Mouse (Mus musculus) MEL (cell line): ENCODE measurements around the gene Cchcr1. TPM values are rescaled to one million over a fixed set of nuclear protein-coding genes. Genes with fewer than 3 reads are reported as not detected.

Experiments
- DNase-seq: peaks from one replicate; pipeline ENCODE4 v3.0.0; 2011; ENCODE audit warnings: low read depth, low spot score
- H3K27ac ChIP-seq: 2 replicates; pipeline ENCODE4 v1.5.1; 2012; ENCODE audit warnings: low read depth, mild to moderate bottlenecking, control low read depth, low read length, moderate library complexity; ENCODE audit not compliant: control insufficient read depth
- H3K27me3 ChIP-seq, 2 experiments: fragments of 150-350 bp in 1 of 2; sonication (generic) in 1 of 2; 2 replicates each; pipeline ENCODE4 v1.6.1; 2012; ENCODE audit warnings: low read length in 2 of 2, mild to moderate bottlenecking in 2 of 2, improper control_type of control experiment in 1 of 2, moderate library complexity in 1 of 2; ENCODE audit not compliant: insufficient read depth in 2 of 2, control insufficient read depth in 1 of 2
- H3K36me3 ChIP-seq, 2 experiments: 2 replicates each; pipeline ENCODE4 v1.6.1; 2012 to 2014; ENCODE audit warnings: low read length in 2 of 2, improper control_type of control experiment in 1 of 2, inconsistent platforms in 1 of 2, mild to moderate bottlenecking in 1 of 2; ENCODE audit not compliant: insufficient read depth in 2 of 2, control insufficient read depth in 1 of 2
- H3K4me1 ChIP-seq, 2 experiments: fragments of 150-350 bp in 1 of 2; sonication (generic) in 1 of 2; 2 replicates each; pipeline ENCODE4 v1.6.1; 2012; ENCODE audit warnings: low read length in 2 of 2, improper control_type of control experiment in 1 of 2, mild to moderate bottlenecking in 1 of 2; ENCODE audit not compliant: insufficient read depth in 2 of 2, control insufficient read depth in 1 of 2
- H3K4me3 ChIP-seq, 2 experiments: fragments of 150-350 bp in 1 of 2; sonication (generic) in 1 of 2; 2 replicates each; pipeline ENCODE4 v1.5.1; 2012; ENCODE audit warnings: low read depth in 2 of 2, low read length in 2 of 2, mild to moderate bottlenecking in 2 of 2, moderate library complexity in 2 of 2, control low read depth in 1 of 2, improper control_type of control experiment in 1 of 2; ENCODE audit not compliant: control insufficient read depth in 1 of 2, insufficient read depth in 1 of 2
- H3K79me2 ChIP-seq: 2 replicates; pipeline ENCODE4 v1.6.1; 2012; ENCODE audit warnings: mild to moderate bottlenecking, low read length, moderate library complexity; ENCODE audit not compliant: control insufficient read depth, poor library complexity, insufficient read depth
- H3K9ac ChIP-seq: 2 replicates; pipeline ENCODE4 v1.6.1; 2012; ENCODE audit warnings: low read depth, mild to moderate bottlenecking, control low read depth, low read length, moderate library complexity; ENCODE audit not compliant: control insufficient read depth, poor library complexity, severe bottlenecking
- H3K9me3 ChIP-seq: fragments of 150-350 bp; sonication (generic); replicated peaks from 2 replicates; pipeline ENCODE4 v1.6.1; 2012; ENCODE audit warnings: mild to moderate bottlenecking, low read length, improper control_type of control experiment, moderate library complexity; ENCODE audit not compliant: insufficient read depth
- BHLHE40 ChIP-seq: IDR thresholded peaks from 2 replicates; pipeline ENCODE4 v1.6.1; 2012; ENCODE audit warnings: low read depth, mild to moderate bottlenecking, inconsistent platforms, low read length, improper control_type of control experiment, borderline replicate concordance
- CHD1 ChIP-seq: IDR thresholded peaks from 2 replicates; pipeline ENCODE4 v1.6.1; 2012; ENCODE audit warnings: low read depth, mild to moderate bottlenecking, inconsistent platforms, low read length, improper control_type of control experiment
- CTCF ChIP-seq, 3 experiments: IDR thresholded peaks in 2 of 3; conservative IDR thresholded peaks in 1 of 3; 2 replicates each; pipeline ENCODE4 v1.5.1; 2011 to 2012; ENCODE audit warnings: low read length in 3 of 3, low read depth in 2 of 3, mild to moderate bottlenecking in 2 of 3, improper control_type of control experiment in 1 of 3, inconsistent platforms in 1 of 3, mixed read lengths in 1 of 3, moderate library complexity in 1 of 3; ENCODE audit not compliant: control insufficient read depth in 1 of 3, insufficient read depth in 1 of 3, poor library complexity in 1 of 3, severe bottlenecking in 1 of 3
- EP300 ChIP-seq, 2 experiments: IDR thresholded peaks; 2 replicates each; pipeline ENCODE4 v1.6.1; 2011; ENCODE audit warnings: improper control_type of control experiment in 2 of 2, low read length in 2 of 2, low read depth in 1 of 2, mild to moderate bottlenecking in 1 of 2
- ETS1 ChIP-seq: IDR thresholded peaks from 2 replicates; pipeline ENCODE4 v1.6.1; 2012; ENCODE audit warnings: low read depth, mild to moderate bottlenecking, inconsistent platforms, low read length, improper control_type of control experiment, moderate library complexity
- GABPA ChIP-seq: IDR thresholded peaks from 2 replicates; pipeline ENCODE4 v1.6.1; 2012; ENCODE audit warnings: low read depth, mild to moderate bottlenecking, inconsistent platforms, low read length, improper control_type of control experiment, moderate library complexity
- GATA1 ChIP-seq: IDR thresholded peaks from 2 replicates; pipeline ENCODE4 v1.6.1; 2011; ENCODE audit warnings: low read depth, low read length, improper control_type of control experiment
- MAZ ChIP-seq: IDR thresholded peaks from 2 replicates; pipeline ENCODE4 v1.6.1; 2012; ENCODE audit warnings: low read depth, mild to moderate bottlenecking, inconsistent platforms, low read length, improper control_type of control experiment
- MEF2A ChIP-seq: IDR thresholded peaks from 2 replicates; pipeline ENCODE4 v1.6.1; 2014; ENCODE audit warnings: low read depth, mild to moderate bottlenecking, inconsistent platforms, low read length, improper control_type of control experiment; ENCODE audit not compliant: poor library complexity, insufficient replicate concordance, severe bottlenecking; ENCODE audit errors: extremely low read depth
- MXI1 ChIP-seq: IDR thresholded peaks from 2 replicates; pipeline ENCODE4 v1.6.1; 2011; ENCODE audit warnings: mild to moderate bottlenecking, low read depth, low read length, improper control_type of control experiment
- POLR2A ChIP-seq, 2 experiments: IDR thresholded peaks; 2 replicates each; pipeline ENCODE4 v1.6.1; 2011 to 2012; ENCODE audit warnings: low read length in 2 of 2, mild to moderate bottlenecking in 2 of 2, control low read depth in 1 of 2, improper control_type of control experiment in 1 of 2, low read depth in 1 of 2, moderate library complexity in 1 of 2; ENCODE audit not compliant: control insufficient read depth in 1 of 2, insufficient read depth in 1 of 2, poor library complexity in 1 of 2
- RCOR1 ChIP-seq: IDR thresholded peaks from 2 replicates; pipeline ENCODE4 v1.6.1; 2012; ENCODE audit warnings: low read depth, mild to moderate bottlenecking, inconsistent platforms, low read length, improper control_type of control experiment
- SIN3A ChIP-seq: IDR thresholded peaks from 2 replicates; pipeline ENCODE4 v1.6.1; 2012; ENCODE audit warnings: low read length, improper control_type of control experiment, inconsistent platforms
- SMC3 ChIP-seq: IDR thresholded peaks from 2 replicates; pipeline ENCODE4 v1.6.1; 2011; ENCODE audit warnings: low read depth, low read length, improper control_type of control experiment
- TAL1 ChIP-seq: IDR thresholded peaks from 2 replicates; pipeline ENCODE4 v1.6.1; 2012; ENCODE audit warnings: mild to moderate bottlenecking, inconsistent platforms, low read length, moderate library complexity, mixed read lengths
- ZC3H11A ChIP-seq: IDR thresholded peaks from 2 replicates; pipeline ENCODE4 v1.6.1; 2012; ENCODE audit warnings: low read depth, mild to moderate bottlenecking, inconsistent platforms, low read length, improper control_type of control experiment
- ZKSCAN1 ChIP-seq: IDR thresholded peaks from 2 replicates; pipeline ENCODE4 v1.6.1; 2012; ENCODE audit warnings: low read depth, mild to moderate bottlenecking, inconsistent platforms, low read length, improper control_type of control experiment, moderate library complexity
- ZMIZ1 ChIP-seq: IDR thresholded peaks from 2 replicates; pipeline ENCODE4 v1.6.1; 2012; ENCODE audit warnings: low read depth, mild to moderate bottlenecking, inconsistent platforms, low read length, improper control_type of control experiment, moderate library complexity
- polyA plus RNA-seq, 2 experiments: library from polyadenylated mRNA; stranded (reverse) in 1 of 2; unstranded in 1 of 2; fragments of >175 nt in 1 of 2; fragments of >200 nt in 1 of 2; gene quantifications; 2 replicates each; pipeline versions ENCODE4 v1.2.1 to v1.2.4; 2012; ENCODE audit warnings: low replicate concordance in 2 of 2, low read depth in 1 of 2; ENCODE audit not compliant: insufficient read length in 2 of 2, insufficient read depth in 1 of 2, missing spikeins in 1 of 2
- total RNA-seq: library from RNA; depleted of rRNA; stranded (reverse); fragments of 300-350 nt; gene quantifications from 2 replicates; pipeline ENCODE4 v1.2.3, GENCODE M21; 2012

The Cchcr1 gene
- total and polyA plus RNA-seq, 3 experiments: 14.3 to 21.7 TPM; not detected in 1

DNA sequence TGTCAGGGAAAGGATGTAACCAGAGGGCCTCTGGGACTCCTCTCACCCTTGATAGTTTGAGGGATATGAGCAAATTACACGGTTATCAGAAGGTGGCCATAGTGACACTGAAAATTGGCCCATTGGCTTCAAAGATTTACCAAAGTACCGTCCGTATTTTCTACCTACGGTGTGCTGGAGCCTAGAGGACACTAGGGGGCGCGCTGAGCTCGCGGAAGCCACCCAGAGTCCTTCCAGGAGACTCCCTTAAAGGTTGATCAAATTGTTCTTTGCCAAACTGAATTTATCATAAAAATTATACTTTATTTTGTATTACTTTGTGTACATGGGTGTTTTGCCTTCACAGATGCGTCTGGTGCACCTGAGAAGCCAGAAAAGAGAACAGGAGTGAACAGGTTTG, 32.8 kb upstream of the Cchcr1 start (continued):
- peak; percentile 56 for TF ChIP-seq ZC3H11A
- TF ChIP-seq SIN3A: no peak
- TF ChIP-seq BHLHE40: no peak
- no peak for TF ChIP-seq GABPA
- TF ChIP-seq SMC3: peak; percentile 57
- no peak for TF ChIP-seq ZMIZ1
- TF ChIP-seq GATA1: no peak
- TF ChIP-seq ETS1: no peak
- TF ChIP-seq ZKSCAN1: no peak
- no peak for TF ChIP-seq CHD1
- TF ChIP-seq MEF2A: no peak
- no peak for TF ChIP-seq POLR2A (IDR thresholded peaks at IDR 0.05; ENCODE audit: control insufficient read depth in 1 of 2, insufficient read depth in 1 of 2, low read depth in 1 of 2, low read length in 2 of 2, poor library complexity in 1 of 2)
- no peak for TF ChIP-seq MAZ
- peak; percentile 83 to 97 (median 95) for TF ChIP-seq CTCF (IDR thresholded peaks at IDR 0.05 in 2 of 3, conservative IDR thresholded peaks at IDR 0.05 in 1 of 3; ENCODE audit: control insufficient read depth in 1 of 3, insufficient read depth in 1 of 3, low read depth in 2 of 3, low read length in 3 of 3, poor library complexity in 1 of 3, severe bottlenecking in 1 of 3)
- no peak for TF ChIP-seq TAL1
- no peak for TF ChIP-seq EP300 (IDR thresholded peaks at IDR 0.05; ENCODE audit: low read depth in 1 of 2, low read length in 2 of 2)

DNA sequence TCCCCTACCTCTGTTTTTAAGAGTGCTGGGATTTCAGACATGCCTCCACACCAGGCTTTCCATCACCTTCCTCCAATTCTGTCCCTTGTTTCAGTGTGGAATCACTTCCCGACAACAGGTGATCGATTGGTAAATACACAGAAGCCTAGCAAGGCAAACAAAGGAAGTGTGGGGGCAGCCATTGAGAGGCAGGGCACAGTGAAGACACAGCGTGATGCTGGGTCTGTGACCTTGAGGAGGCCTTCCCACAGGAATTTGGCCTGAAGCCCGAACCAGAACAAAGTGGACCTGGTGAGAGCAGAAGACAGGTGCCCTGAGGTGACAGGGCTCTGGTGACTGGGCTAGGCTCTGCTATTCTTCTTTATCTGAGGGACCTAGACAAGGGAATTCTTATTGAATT, 31.2 kb upstream of the Cchcr1 start:
- no peak overlapping the region for H3K27ac ChIP-seq
- no peaks in the 10 kb centered on the region for H3K36me3 ChIP-seq
- TF ChIP-seq RCOR1 (no peak), MXI1 (no peak)
- no peak for DNase-seq
- no peaks in the 10 kb centered on the region for H3K79me2 ChIP-seq
- H3K4me1 ChIP-seq: no peaks in the 10 kb centered on the region
- H3K9me3 ChIP-seq: no peaks in the 10 kb centered on the region
- no peak overlapping the region for H3K9ac ChIP-seq
- H3K4me3 ChIP-seq: no peak overlapping the region
- H3K27me3 ChIP-seq: no peaks in the 10 kb centered on the region

DNA sequence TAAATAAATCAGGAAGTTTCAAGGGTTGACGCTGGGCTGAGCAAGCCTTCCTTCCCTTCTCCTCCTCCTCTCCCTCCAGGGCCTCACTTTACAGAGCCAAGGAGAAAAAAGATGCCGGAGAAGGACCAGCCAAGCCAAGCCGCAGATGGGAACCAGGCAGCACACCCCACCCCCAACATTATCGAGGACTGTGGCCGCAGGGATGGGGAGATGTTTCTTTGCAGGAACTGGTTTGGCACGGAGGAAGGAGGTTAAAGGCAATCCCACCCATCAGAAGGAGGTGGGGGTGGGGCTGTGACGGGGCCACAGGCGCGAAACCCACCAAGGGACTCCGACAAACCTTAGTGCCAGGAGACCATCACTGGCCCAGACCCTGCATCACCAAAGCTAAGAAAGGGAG, 30.2 kb upstream of the Cchcr1 start:
- no peaks in the 10 kb centered on the region for H3K4me1 ChIP-seq
- H3K36me3 ChIP-seq: no peaks in the 10 kb centered on the region
- H3K9ac ChIP-seq: no peak overlapping the region
- H3K27me3 ChIP-seq: no peaks in the 10 kb centered on the region
- no peak overlapping the region for H3K4me3 ChIP-seq
- no peak for DNase-seq
- no peaks in the 10 kb centered on the region for H3K9me3 ChIP-seq
- H3K27ac ChIP-seq: no peak overlapping the region
- TF ChIP-seq ZC3H11A: no peak
- no peaks in the 10 kb centered on the region for H3K79me2 ChIP-seq
